9 mouse cellular contexts compared by ENCODE assay signal in genomic region chr11:116272589-116273468, GRCm38 (mm10). TPM values are rescaled to one million over a fixed set of nuclear protein-coding genes. Genes with fewer than 3 reads are reported as not detected.
DNase-seq lines count a peak whose midpoint lies in the region; ATAC-seq and TF ChIP-seq lines count a peak whose summit lies in the region.
"Had no signal": no experiment of that assay in that cellular context is flagged by ENCODE, and none has a peak within 500 bp of the region (broad histone marks: within the 10 kb centered on the region; RNA-seq: fewer than 3 reads in every experiment).

No protein-coding gene starts in this region.

- no peak for TF ChIP-seq EP300 in liver, embryonic 14.5 days (IDR thresholded peaks at IDR 0.05; ENCODE audit: low read depth)

- H3K36me3 ChIP-seq in heart, embryonic 11.5 days (ENCODE audit: control insufficient read depth, insufficient read depth, low read length), result peaks cover 22% of the 10 kb centered on the region
- peaks cover 5% of the 10 kb centered on the region; the same call in 1 of the 2 replicates for H3K36me3 ChIP-seq in forebrain, embryonic 11.5 days (ENCODE audit: control insufficient read depth, insufficient read depth, low read length)
- H3K36me3 ChIP-seq in liver, embryonic 14.5 days (replicated peaks; ENCODE audit: control insufficient read depth, insufficient read depth, low read depth), result peaks cover 25% of the 10 kb centered on the region

- H3K27me3 ChIP-seq in heart, embryonic 11.5 days (ENCODE audit: control insufficient read depth, insufficient read depth, low read length), result no peaks in the 10 kb centered on the region
- H3K27me3 ChIP-seq in forebrain, embryonic 11.5 days (ENCODE audit: control insufficient read depth, insufficient read depth, low read length), result no peaks in the 10 kb centered on the region
- H3K27me3 ChIP-seq in liver, embryonic 14.5 days (ENCODE audit: control insufficient read depth, insufficient read depth, low read length), result no peaks in the 10 kb centered on the region

- intact Hi-C loops in heart, postnatal 10 days (cut with DNase I), result no loop called here

- no peak for TF ChIP-seq CTCF in liver, embryonic 14.5 days (IDR thresholded peaks at IDR 0.05; ENCODE audit: low read depth)

- peaks cover 12% of the 10 kb centered on the region for H3K4me1 ChIP-seq in heart, embryonic 11.5 days (ENCODE audit: control insufficient read depth, insufficient read depth, low read length)
- peaks cover 5% of the 10 kb centered on the region; the same call in 1 of the 2 replicates for H3K4me1 ChIP-seq in forebrain, embryonic 11.5 days (replicated peaks; ENCODE audit: control insufficient read depth, insufficient read depth, low read length)
- peaks cover 2 to 11% of the 10 kb centered on the region in 2 experiments for H3K4me1 ChIP-seq in liver, embryonic 14.5 days (replicated peaks; ENCODE audit: control insufficient read depth in 2 of 2, insufficient read depth in 2 of 2, low read length in 1 of 2)

- 46% methylated on average over 12 of the region's 12 CpGs for WGBS in heart, embryonic 11.5 days (ENCODE audit: insufficient replicate concordance)
- WGBS in forebrain, embryonic 11.5 days, result 62% methylated on average over 12 of the region's 12 CpGs
- 19% methylated on average over 12 of the region's 12 CpGs for WGBS in liver, embryonic 14.5 days (ENCODE audit: insufficient replicate concordance)

- ATAC-seq in heart, embryonic 11.5 days (replicated peaks; ENCODE audit: insufficient number of reproducible peaks, low FRiP score, low TSS enrichment), result no peak
- ATAC-seq in forebrain, embryonic 11.5 days (replicated peaks; ENCODE audit: low FRiP score), result no peak
- no peak for ATAC-seq in liver, embryonic 14.5 days (ENCODE audit: insufficient read depth)
- ATAC-seq in cerebellum, adult (ENCODE audit: insufficient number of reproducible peaks, low FRiP score, low TSS enrichment), result no peak

- no peaks in the 10 kb centered on the region for H3K9me3 ChIP-seq in heart, embryonic 11.5 days (replicated peaks; ENCODE audit: control insufficient read depth, low read length)
- H3K9me3 ChIP-seq in forebrain, embryonic 11.5 days (ENCODE audit: control insufficient read depth, low read length), result no peaks in the 10 kb centered on the region
- H3K9me3 ChIP-seq in liver, embryonic 14.5 days (ENCODE audit: control insufficient read depth, low read length), result no peaks in the 10 kb centered on the region

- DNase-seq in heart, postnatal 10 days, result no peak
- DNase-seq in A20 (ENCODE audit: low read depth, low spot score), result peak; percentile 20
- no peak for DNase-seq in forebrain, embryonic 11.5 days (ENCODE audit: low spot score)
- DNase-seq in liver, embryonic 14.5 days (ENCODE audit: low read depth in 3 of 3, low spot score in 3 of 3), result no peak
- no peak for DNase-seq in adrenal gland, postnatal 4 days (ENCODE audit: low spot score in 2 of 2)
- no peak for DNase-seq in ovary, postnatal 36 days (ENCODE audit: low spot score)
- DNase-seq: kidney, adult 11 months had no signal

- H3K4me3 ChIP-seq in heart, embryonic 11.5 days (ENCODE audit: low read depth, low read length), result peak overlapping the region; percentile 74
- peak overlapping the region; percentile 92 for H3K4me3 ChIP-seq in forebrain, embryonic 11.5 days (ENCODE audit: low read depth, low read length)
- peak overlapping the region; percentile 83 to 100 for H3K4me3 ChIP-seq in liver, embryonic 14.5 days (ENCODE audit: insufficient read depth in 1 of 2, low read depth in 2 of 2, low read length in 2 of 2)

- H3K9ac ChIP-seq in heart, embryonic 11.5 days (ENCODE audit: low read depth, low read length), result peak overlapping the region; percentile 79
- H3K9ac ChIP-seq in forebrain, embryonic 11.5 days (ENCODE audit: low read length), result peak overlapping the region; percentile 91
- peak overlapping the region; percentile 96 for H3K9ac ChIP-seq in liver, embryonic 14.5 days (replicated peaks)

- H3K4me2 ChIP-seq in heart, embryonic 11.5 days, result peak overlapping the region; percentile 90
- peak overlapping the region; percentile 87 for H3K4me2 ChIP-seq in forebrain, embryonic 11.5 days (ENCODE audit: low read depth, low read length, severe bottlenecking)
- H3K4me2 ChIP-seq in liver, embryonic 14.5 days (ENCODE audit: low read depth), result peak overlapping the region; percentile 77

- no peak overlapping the region for H3K27ac ChIP-seq in heart, embryonic 11.5 days (ENCODE audit: low read depth, low read length)
- H3K27ac ChIP-seq in forebrain, embryonic 11.5 days (ENCODE audit: low read depth, low read length), result no peak overlapping the region
- no peak overlapping the region for H3K27ac ChIP-seq in liver, embryonic 14.5 days

RNA-seq across cellular contexts. Expression of gene Srp68, which starts 1.2 kb away (rescaled TPM):
- polyA plus RNA-seq in heart, embryonic 11.5 days (2014; fragmentation: Nextera tagmentation; extraction: Ambion mirVana), result 61.5 and 61.9 TPM in 2 replicates
- 10 to 100 TPM; 58.7 to 59.8 TPM for total RNA-seq in heart, postnatal 10 days (2021)
- polyA plus RNA-seq in forebrain, embryonic 11.5 days (2014; fragmentation: Nextera tagmentation; extraction: Ambion mirVana), result 81.2 and 83.6 TPM in 2 replicates
- 31.9 and 37.6 TPM in 2 replicates for polyA plus RNA-seq in liver, embryonic 14.5 days (2012; rRNA removed)
- 28.8 and 33.8 TPM in 2 replicates for polyA plus RNA-seq in liver, embryonic 14.5 days (2014; fragmentation: Nextera tagmentation; extraction: Ambion mirVana)
- total RNA-seq in adrenal gland, postnatal 4 days (2021), result 10 to 100 TPM; 79.7 to 81.2 TPM

RNA-seq across cellular contexts. Expression of gene Galr2, which starts 7.9 kb away (rescaled TPM):
- polyA plus RNA-seq in heart, embryonic 11.5 days (2014; fragmentation: Nextera tagmentation; extraction: Ambion mirVana), result 0.16 TPM in 1 of 2 replicates, not detected in the other
- not detected for total RNA-seq in heart, postnatal 10 days (2021)
- polyA plus RNA-seq in forebrain, embryonic 11.5 days (2014; fragmentation: Nextera tagmentation; extraction: Ambion mirVana), result 0.27 TPM in 1 of 2 replicates, not detected in the other
- 0.02 TPM in 1 of 2 replicates, not detected in the other for polyA plus RNA-seq in liver, embryonic 14.5 days (2012; rRNA removed)
- not detected in 2 replicates for polyA plus RNA-seq in liver, embryonic 14.5 days (2014; fragmentation: Nextera tagmentation; extraction: Ambion mirVana)
- under 1 TPM; 0.20 to 0.28 TPM for total RNA-seq in adrenal gland, postnatal 4 days (2021)

RNA-seq across cellular contexts. Expression of gene Exoc7, which starts 34.2 kb away (rescaled TPM):
- 42.5 and 46.6 TPM in 2 replicates for polyA plus RNA-seq in heart, embryonic 11.5 days (2014; fragmentation: Nextera tagmentation; extraction: Ambion mirVana)
- total RNA-seq in heart, postnatal 10 days (2021), result 10 to 100 TPM; 61.0 to 65.9 TPM
- 67.8 and 71.1 TPM in 2 replicates for polyA plus RNA-seq in forebrain, embryonic 11.5 days (2014; fragmentation: Nextera tagmentation; extraction: Ambion mirVana)
- 7.1 and 8.8 TPM in 2 replicates for polyA plus RNA-seq in liver, embryonic 14.5 days (2012; rRNA removed)
- 14.9 and 16.7 TPM in 2 replicates for polyA plus RNA-seq in liver, embryonic 14.5 days (2014; fragmentation: Nextera tagmentation; extraction: Ambion mirVana)
- total RNA-seq in adrenal gland, postnatal 4 days (2021), result 10 to 100 TPM; 80.2 to 88.5 TPM

RNA-seq across cellular contexts. Expression of gene Evpl, which starts 35.0 kb away (rescaled TPM):
- 0.26 and 0.31 TPM in 2 replicates for polyA plus RNA-seq in heart, embryonic 11.5 days (2014; fragmentation: Nextera tagmentation; extraction: Ambion mirVana)
- total RNA-seq in heart, postnatal 10 days (2021), result 1 to 10 TPM; 1.2 TPM
- polyA plus RNA-seq in forebrain, embryonic 11.5 days (2014; fragmentation: Nextera tagmentation; extraction: Ambion mirVana), result 0.61 and 0.80 TPM in 2 replicates
- 0.03 and 0.09 TPM in 2 replicates for polyA plus RNA-seq in liver, embryonic 14.5 days (2012; rRNA removed)
- 0.04 and 0.13 TPM in 2 replicates for polyA plus RNA-seq in liver, embryonic 14.5 days (2014; fragmentation: Nextera tagmentation; extraction: Ambion mirVana)
- total RNA-seq in adrenal gland, postnatal 4 days (2021), result 1 to 10 TPM; 2.2 to 4.3 TPM
